Mouse (Mus musculus) kidney, postnatal 10 days (tissue): ENCODE measurements at regions not wholly inside any gene's neighbourhood (a gene's known extent, or its start where the extent isn't known, plus 50 kb on each side); places are given as distances from the start of the nearest gene placed in this dataset.

Experiments used
- DNase-seq: peaks from one replicate; pipeline ENCODE4 v3.0.0; 2021; ENCODE audit warnings: mixed read lengths

GRCm38 (mm10) chr13:37468304-37469178 lies 123.5 kb downstream of the Ly86 start:
- peak; percentile 38 for DNase-seq

GRCm38 (mm10) chr13:37470230-37470907 lies 125.4 kb downstream of the Ly86 start:
- no peak for DNase-seq

- peak; percentile 42 for DNase-seq
These were observed 128.4 kb downstream of the Ly86 start for GRCm38 (mm10) chr13:37473359-37473758.

GRCm38 (mm10) chr13:37475804-37476203 lies 130.8 kb downstream of the Ly86 start:
- no peak for DNase-seq

GRCm38 (mm10) chr13:37476256-37477053 lies 131.4 kb downstream of the Ly86 start:
- DNase-seq, result peak; percentile 56

GRCm38 (mm10) chr13:37477342-37477741 lies 132.3 kb downstream of the Ly86 start:
- DNase-seq, result no peak

GRCm38 (mm10) chr13:37477749-37478548 lies 132.9 kb downstream of the Ly86 start:
- DNase-seq, result peak; percentile 85

- no peak for DNase-seq
These were observed 134.2 kb downstream of the Ly86 start for GRCm38 (mm10) chr13:37479182-37479691.

GRCm38 (mm10) chr13:37481514-37481913 lies 136.5 kb downstream of the Ly86 start:
- DNase-seq, result no peak

- peak; percentile 71 for DNase-seq
These were observed 137.0 kb downstream of the Ly86 start for GRCm38 (mm10) chr13:37482038-37482437.

- DNase-seq, result peak; percentile 89
These were observed 137.6 kb downstream of the Ly86 start for GRCm38 (mm10) chr13:37482589-37482988.

GRCm38 (mm10) chr13:37483010-37483855 lies 138.2 kb downstream of the Ly86 start:
- peak; percentile 69 for DNase-seq

GRCm38 (mm10) chr13:37484631-37485030 lies 139.6 kb downstream of the Ly86 start:
- DNase-seq, result no peak

- DNase-seq, result peak; percentile 75
These were observed 147.3 kb downstream of the Ly86 start for GRCm38 (mm10) chr13:37492115-37493001.

- no peak for DNase-seq
These were observed 148.3 kb downstream of the Ly86 start for GRCm38 (mm10) chr13:37493331-37493730.

GRCm38 (mm10) chr13:37495272-37495932 lies 150.4 kb downstream of the Ly86 start:
- no peak for DNase-seq

- no peak for DNase-seq
These were observed 153.0 kb downstream of the Ly86 start for GRCm38 (mm10) chr13:37497986-37498385.

- DNase-seq, result no peak
These were observed 155.8 kb downstream of the Ly86 start for GRCm38 (mm10) chr13:37500668-37501286.

- DNase-seq, result no peak
These were observed 158.4 kb downstream of the Ly86 start for GRCm38 (mm10) chr13:37503449-37503848.
